In genomic region chr9:41084191-41084901, GRCm38 (mm10) we compare ENCODE assay signal across 8 mouse cellular contexts.
DNase-seq lines count a peak whose midpoint lies in the region; ATAC-seq and TF ChIP-seq lines count a peak whose summit lies in the region.

No protein-coding gene starts in this region.

- no peaks in the 10 kb centered on the region for H3K36me3 ChIP-seq in lung, embryonic 14.5 days (ENCODE audit: insufficient read depth)
- no peaks in the 10 kb centered on the region for H3K36me3 ChIP-seq in hindbrain, embryonic 14.5 days (replicated peaks; ENCODE audit: control insufficient read depth, insufficient read depth)
- no peaks in the 10 kb centered on the region for H3K36me3 ChIP-seq in liver, embryonic 15.5 days (replicated peaks)
- H3K36me3 ChIP-seq in forebrain, embryonic 15.5 days: no peaks in the 10 kb centered on the region

- no peaks in the 10 kb centered on the region for H3K9me3 ChIP-seq in lung, embryonic 14.5 days (ENCODE audit: low read depth, low read length)
- H3K9me3 ChIP-seq in hindbrain, embryonic 14.5 days (ENCODE audit: control insufficient read depth, low read length): no peaks in the 10 kb centered on the region
- H3K9me3 ChIP-seq in liver, embryonic 15.5 days (replicated peaks): no peaks in the 10 kb centered on the region
- no peaks in the 10 kb centered on the region for H3K9me3 ChIP-seq in forebrain, embryonic 15.5 days

- WGBS in lung, embryonic 14.5 days: 13% methylated on average over 11 of the region's 11 CpGs
- 57% methylated on average over 11 of the region's 11 CpGs for WGBS in hindbrain, embryonic 14.5 days
- 15% methylated on average over 11 of the region's 11 CpGs for WGBS in liver, embryonic 15.5 days (ENCODE audit: insufficient replicate concordance)
- WGBS in forebrain, embryonic 15.5 days: 53% methylated on average over 11 of the region's 11 CpGs

- no peak overlapping the region for H3K9ac ChIP-seq in lung, embryonic 14.5 days
- H3K9ac ChIP-seq in hindbrain, embryonic 14.5 days: no peak overlapping the region
- H3K9ac ChIP-seq in liver, embryonic 15.5 days: no peak overlapping the region
- no peak overlapping the region for H3K9ac ChIP-seq in forebrain, embryonic 15.5 days (replicated peaks)

- H3K27me3 ChIP-seq in lung, embryonic 14.5 days (ENCODE audit: insufficient read depth, low read length): no peaks in the 10 kb centered on the region
- no peaks in the 10 kb centered on the region for H3K27me3 ChIP-seq in hindbrain, embryonic 14.5 days (ENCODE audit: control insufficient read depth, insufficient read depth, low read length)
- no peaks in the 10 kb centered on the region for H3K27me3 ChIP-seq in liver, embryonic 15.5 days
- H3K27me3 ChIP-seq in forebrain, embryonic 15.5 days: no peaks in the 10 kb centered on the region

- DNase-seq in lung, embryonic 14.5 days: peak; percentile 73
- no peak for DNase-seq in lung, postnatal 36 days
- DNase-seq in gastrocnemius, adult 2 months: peak; percentile 67
- DNase-seq in hindbrain, embryonic 14.5 days (ENCODE audit: low spot score): no peak
- DNase-seq in right cerebral cortex, adult 18-20 months: no peak
- no peak for DNase-seq in embryo, embryonic 10 days (ENCODE audit: low spot score)

- H3K4me3 ChIP-seq in lung, embryonic 14.5 days (ENCODE audit: low read depth, low read length): no peak overlapping the region
- H3K4me3 ChIP-seq in gastrocnemius, adult 2 months: peak overlapping the region; percentile 11; the same call in 1 of the 2 replicates
- no peak overlapping the region for H3K4me3 ChIP-seq in hindbrain, embryonic 14.5 days (replicated peaks; ENCODE audit: low read length)
- H3K4me3 ChIP-seq in liver, embryonic 15.5 days (replicated peaks): no peak overlapping the region
- no peak overlapping the region for H3K4me3 ChIP-seq in forebrain, embryonic 15.5 days

- peak overlapping the region; percentile 2; the same call in 1 of the 2 replicates for H3K27ac ChIP-seq in lung, embryonic 14.5 days (ENCODE audit: low read depth)
- peak overlapping the region; percentile 38 for H3K27ac ChIP-seq in gastrocnemius, adult 2 months
- peak overlapping the region; percentile 32; the same call in 1 of the 2 replicates for H3K27ac ChIP-seq in hindbrain, embryonic 14.5 days
- H3K27ac ChIP-seq in liver, embryonic 15.5 days (replicated peaks): no peak overlapping the region
- no peak overlapping the region for H3K27ac ChIP-seq in forebrain, embryonic 15.5 days (replicated peaks)

- no peak for TF ChIP-seq CTCF in lung, embryonic 14.5 days (IDR thresholded peaks at IDR 0.05; ENCODE audit: low read depth)
- no peak for TF ChIP-seq CTCF in gastrocnemius, adult 2 months (IDR thresholded peaks at IDR 0.05)

- peak; percentile 85 for ATAC-seq in lung, embryonic 14.5 days (ENCODE audit: insufficient read depth)
- peak; percentile 55; the same call in 1 of the 2 replicates for ATAC-seq in hindbrain, embryonic 14.5 days (ENCODE audit: low FRiP score)
- ATAC-seq in liver, embryonic 15.5 days (ENCODE audit: insufficient read depth): peak; percentile 12; the same call in 1 of the 2 replicates
- no peak; the same call in 1 of the 2 replicates for ATAC-seq in forebrain, embryonic 15.5 days (replicated peaks)

- intact Hi-C loops in gastrocnemius, adult 2 months (cut with DNase I): no loop called here

- H3K4me1 ChIP-seq in lung, embryonic 14.5 days (ENCODE audit: insufficient read depth): peaks cover 16% of the 10 kb centered on the region
- H3K4me1 ChIP-seq in hindbrain, embryonic 14.5 days (replicated peaks; ENCODE audit: control insufficient read depth, insufficient read depth, low read length): peaks cover 13% of the 10 kb centered on the region; the same call in 1 of the 2 replicates
- peaks cover 55% of the 10 kb centered on the region for H3K4me1 ChIP-seq in liver, embryonic 15.5 days (replicated peaks)
- H3K4me1 ChIP-seq in forebrain, embryonic 15.5 days: peaks cover 23% of the 10 kb centered on the region; the same call in 1 of the 2 replicates

- H3K4me2 ChIP-seq in lung, embryonic 14.5 days: no peak overlapping the region
- H3K4me2 ChIP-seq in hindbrain, embryonic 14.5 days (replicated peaks): no peak overlapping the region
- H3K4me2 ChIP-seq in liver, embryonic 15.5 days: peak overlapping the region; percentile 10; the same call in 1 of the 2 replicates
- no peak overlapping the region for H3K4me2 ChIP-seq in forebrain, embryonic 15.5 days (replicated peaks)

Comparison
In these comparisons a context has a peak if more than half of its experiments do, and no peak if none do; other contexts are left out.
1. DNase-seq: peak in lung, embryonic 14.5 days (single experiment) and gastrocnemius, adult 2 months (single experiment); none in lung, postnatal 36 days (single experiment), hindbrain, embryonic 14.5 days (single experiment), right cerebral cortex, adult 18-20 months (single experiment) and embryo, embryonic 10 days (single experiment).
2. H3K27ac ChIP-seq: peak in lung, embryonic 14.5 days (single experiment), gastrocnemius, adult 2 months (single experiment) and hindbrain, embryonic 14.5 days (single experiment); none in liver, embryonic 15.5 days (single experiment) and forebrain, embryonic 15.5 days (single experiment).